Mouse (Mus musculus) kidney, postnatal 36 days (tissue): ENCODE data around the gene Cflar.
"Not testable (repeated sequence)": the region's sequence is repeated elsewhere in the genome, so short reads cannot be mapped to it uniquely, and the experiment has no call there.

Experiments used
- DNase-seq, 2 experiments: peaks; one replicate each; pipeline ENCODE4 v3.0.0; 2021 to 2022; ENCODE audit warnings: mixed read lengths in 2 of 2

Gene Cflar

DNA sequence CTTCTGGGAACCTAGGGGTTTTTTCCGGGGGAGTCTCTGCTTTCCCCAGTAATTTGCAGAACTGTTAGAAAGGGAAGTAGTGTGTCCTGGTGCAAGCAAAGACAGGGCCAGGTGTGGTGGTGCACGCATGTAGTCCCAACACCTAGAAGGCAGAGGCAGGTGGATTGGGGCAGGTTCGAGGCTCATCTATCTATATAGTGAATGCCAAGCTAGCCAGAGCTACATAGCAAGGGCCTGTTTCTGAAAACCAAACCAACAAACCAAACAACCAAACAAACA is 17.2 kb downstream of the Cflar start:
- no peak for DNase-seq

DNA sequence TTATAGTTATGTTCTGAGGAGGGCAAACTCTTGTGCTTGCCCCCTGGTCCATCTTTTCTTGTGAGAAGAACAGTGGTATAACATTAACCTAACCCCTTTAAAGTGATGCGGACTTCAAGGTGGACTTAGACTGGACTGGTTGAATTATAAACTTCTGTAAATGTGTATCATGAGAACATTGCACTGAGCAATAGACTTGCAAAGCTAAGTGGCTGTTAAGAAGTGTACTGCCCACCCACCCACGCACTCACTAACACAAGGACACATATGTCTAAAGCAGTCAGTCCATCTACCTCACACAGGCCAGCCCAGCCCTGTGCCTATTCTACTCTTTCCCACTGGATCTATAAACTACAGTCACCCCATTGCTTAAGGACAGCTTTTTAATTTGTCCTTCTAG is 22.3 kb downstream of the Cflar start:
- DNase-seq = peak; percentile 56 to 75

DNA sequence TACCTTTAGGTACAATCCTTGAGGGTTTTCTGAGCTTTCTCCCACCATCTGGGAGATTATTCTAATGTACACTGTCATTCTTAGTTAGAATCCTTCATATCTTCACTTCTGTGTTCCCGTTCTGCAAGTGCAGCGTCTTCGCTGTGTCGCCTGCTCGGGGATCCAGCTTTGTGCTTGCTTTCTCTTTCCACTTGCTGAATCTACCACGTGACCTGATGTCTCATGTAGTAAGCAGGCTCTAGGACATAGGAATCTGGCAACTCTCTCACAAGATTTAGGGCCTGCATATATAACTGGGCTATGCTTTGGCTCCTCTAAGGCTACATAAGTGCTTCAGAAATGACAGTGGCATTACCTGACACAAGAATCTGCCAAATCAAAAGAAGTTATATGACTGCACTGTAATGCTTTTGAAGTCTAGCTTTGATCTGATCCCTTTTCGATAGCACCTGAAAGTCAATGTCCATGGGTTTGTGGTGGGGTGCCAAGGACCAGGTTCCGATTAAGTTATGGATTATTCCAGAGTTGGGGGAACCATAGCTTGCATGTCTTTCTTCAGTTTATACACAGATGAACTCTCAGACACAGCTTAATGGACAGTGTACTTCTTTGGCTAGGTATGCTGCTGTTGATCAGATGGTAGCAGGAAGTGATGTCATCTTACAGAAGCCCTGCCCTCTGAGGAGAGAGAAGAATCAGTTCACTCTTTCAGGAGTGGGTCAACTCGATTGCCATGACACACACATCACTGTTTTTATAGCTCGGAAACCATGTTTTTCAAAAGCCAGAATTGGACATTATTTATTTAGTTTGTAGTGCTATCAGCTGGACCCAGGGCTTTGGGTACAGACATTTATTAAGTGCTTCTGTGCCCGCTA is 23.0 kb downstream of the Cflar start:
- no peak for DNase-seq

DNA sequence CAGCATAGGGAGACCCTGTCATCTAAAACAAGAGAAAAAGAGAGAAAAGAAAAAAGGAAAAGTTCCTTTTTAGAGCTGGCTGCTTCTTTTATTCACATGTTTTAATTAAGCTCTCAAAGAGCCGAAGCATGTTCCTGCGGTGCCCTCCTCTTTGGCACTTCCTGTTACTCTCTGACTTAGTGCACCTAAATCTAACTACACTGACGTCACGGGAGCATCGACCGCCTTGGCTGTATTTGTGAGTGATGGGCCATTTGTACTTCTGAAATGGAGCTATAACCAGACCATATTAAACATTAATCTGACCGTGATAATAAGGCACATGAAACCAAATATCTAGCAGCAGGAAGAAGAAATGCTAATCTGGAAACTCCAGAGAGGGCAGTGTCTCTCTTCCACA is 24.7 kb downstream of the Cflar start:
- peak; percentile 53 to 80 for DNase-seq

DNA sequence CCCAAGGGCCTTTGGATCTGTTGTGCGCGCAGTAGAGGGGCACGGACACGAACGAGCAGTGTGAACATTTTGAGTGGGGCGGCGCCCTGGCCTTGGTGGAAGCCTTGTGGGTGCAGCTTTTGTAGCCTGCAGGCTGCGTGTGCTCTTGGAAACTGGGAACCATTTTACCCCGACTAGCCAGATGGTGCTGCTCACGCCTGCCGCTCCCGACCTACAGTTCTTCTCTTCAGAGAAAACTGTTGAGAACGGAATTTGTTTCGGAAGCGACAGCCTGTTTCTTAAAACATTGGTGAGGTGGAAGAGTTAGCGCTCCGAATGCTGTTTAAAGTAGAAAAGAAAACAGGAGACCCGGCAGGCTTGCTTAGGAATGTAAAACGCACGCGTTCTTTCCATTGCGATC is 25.7 kb downstream of the Cflar start:
- no peak for DNase-seq

DNA sequence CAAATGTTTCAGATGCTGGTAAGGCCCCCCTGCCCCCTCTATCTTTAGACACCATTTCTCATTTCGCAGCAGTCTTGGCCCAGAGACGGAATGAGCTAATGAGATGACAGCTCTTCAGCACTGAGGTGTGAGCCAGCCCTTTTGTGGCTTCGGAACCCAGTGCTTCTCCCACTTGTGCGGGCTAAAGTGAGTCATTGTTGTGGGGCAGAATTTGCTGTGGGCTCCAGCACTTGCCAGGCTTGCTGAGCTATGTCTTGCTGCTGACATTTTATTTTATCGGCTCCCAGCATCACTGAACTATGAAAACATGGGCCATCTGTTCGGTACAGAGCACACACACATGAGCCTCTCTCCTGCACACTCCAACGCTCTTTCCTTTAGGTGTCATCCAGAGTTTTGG is 28.2 kb downstream of the Cflar start:
- DNase-seq = no peak

DNA sequence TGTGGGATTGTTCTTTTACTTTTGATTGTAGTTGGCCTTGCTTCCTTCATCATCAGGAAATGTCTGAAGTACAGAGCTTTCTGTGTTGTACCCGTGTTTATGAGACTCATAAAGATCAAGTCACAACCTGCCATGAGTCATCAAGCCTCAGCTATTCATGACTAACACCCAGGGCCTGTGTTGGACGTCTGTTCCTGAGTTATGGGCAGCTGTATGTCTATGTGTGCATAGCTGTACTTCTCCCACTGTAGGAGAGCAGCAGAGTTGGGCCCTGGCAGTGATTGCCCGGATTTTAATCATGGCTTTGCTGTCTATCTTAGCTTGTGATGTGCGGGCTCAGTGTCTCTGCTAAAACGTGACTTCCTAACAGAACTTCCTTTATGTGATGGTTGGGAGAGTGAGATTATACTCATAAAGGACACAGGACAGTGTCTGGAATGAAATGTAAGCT is 31.3 kb downstream of the Cflar start:
- DNase-seq = no peak

DNA sequence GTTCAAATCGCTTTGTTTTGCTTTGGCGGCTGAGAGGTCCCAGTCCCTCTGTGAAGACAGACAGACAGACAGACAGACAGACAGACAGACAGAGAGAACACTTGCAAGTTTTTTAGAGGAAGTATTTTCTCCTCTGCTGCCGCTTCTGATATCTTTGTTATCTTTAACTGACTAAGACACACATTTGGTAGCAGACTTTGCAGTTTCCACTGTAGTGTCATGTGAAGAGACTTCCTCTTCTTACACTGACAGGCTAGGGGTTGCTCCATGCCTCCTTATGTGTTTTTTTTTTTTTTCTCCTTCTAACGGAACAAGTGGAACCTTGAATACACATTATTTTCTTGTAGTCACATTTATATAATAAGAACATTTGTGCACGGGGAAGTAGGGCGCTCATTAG is 31.9 kb downstream of the Cflar start:
- no peak for DNase-seq

DNA sequence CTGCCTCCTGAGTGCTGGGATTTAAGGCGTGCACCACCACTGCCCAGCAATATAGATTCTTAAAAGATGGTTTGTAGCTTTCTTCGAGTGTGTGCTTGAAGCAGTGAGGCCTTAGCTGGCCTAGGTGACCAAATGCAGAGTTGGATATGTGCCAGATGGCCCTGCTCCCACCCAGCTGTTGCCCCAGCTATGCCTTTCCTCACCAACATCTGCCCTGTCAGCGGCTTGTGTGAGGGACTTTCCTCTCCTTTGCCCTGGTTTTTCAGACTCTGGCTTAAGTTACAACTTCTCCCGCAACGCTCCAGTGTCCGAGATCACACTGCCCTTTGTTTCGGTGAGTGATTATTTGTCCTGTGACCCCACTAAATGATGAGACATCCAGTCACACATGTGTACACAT is 33.3 kb downstream of the Cflar start:
- DNase-seq = peak; percentile 89 to 91

DNA sequence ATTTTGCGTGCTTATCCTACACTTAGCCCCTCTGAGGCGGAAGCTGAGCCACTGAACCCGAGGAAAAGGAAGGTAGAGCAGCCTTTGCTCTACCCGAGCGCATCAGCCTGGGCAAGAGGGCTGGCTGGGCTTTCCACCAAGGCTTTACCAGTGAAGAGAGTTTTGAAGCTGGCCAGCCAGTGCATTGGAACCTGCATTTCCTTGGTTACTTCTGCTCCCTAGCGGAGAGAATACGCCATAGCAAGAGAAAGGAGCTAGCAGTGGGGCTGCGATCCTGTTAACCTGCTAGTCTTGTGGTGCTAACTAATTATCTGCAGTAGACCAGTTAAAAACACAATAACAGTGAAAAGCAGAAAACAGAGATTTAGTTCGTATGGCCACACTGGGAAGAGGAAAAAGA is 35.6 kb downstream of the Cflar start:
- peak; percentile 67 to 72 for DNase-seq

DNA sequence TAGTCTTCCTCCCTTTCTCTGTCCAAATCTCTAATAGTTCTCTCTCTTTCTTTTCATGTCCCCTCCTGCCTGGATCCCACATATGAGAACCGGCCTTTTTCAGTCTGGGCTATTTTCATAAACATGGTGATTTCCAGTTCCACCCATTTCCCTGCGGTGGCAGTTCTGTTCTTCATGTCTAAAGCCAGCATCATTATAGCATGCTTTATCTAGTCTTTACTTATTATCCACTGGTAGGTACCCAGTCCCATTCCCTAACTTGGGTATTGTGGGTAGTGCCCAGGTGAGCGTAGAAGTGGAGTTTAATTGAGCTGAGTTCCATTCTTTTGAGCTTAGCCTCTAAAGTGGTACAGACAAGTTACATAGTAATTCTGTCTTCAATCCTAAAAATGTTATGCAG is 48.1 kb downstream of the Cflar start:
- no peak for DNase-seq

DNA sequence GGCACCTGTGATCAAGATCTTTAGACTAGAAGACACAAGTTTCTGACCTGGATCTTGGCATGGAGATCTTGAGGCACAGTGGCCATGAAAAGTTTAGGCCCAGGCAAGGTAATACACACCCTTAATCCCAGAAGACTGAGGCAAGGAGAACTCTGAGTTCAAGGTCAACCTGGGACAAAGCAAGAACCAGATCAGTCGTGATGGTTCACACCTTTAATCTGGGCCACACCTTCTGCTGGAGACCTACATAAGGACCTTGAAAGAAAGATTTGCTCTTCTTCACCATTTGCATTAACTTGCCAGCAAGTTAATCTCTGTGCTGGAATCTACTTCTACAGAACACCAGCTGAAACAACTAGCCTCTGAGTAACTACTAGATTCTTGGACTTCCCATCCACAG is 49.3 kb downstream of the Cflar start:
- DNase-seq = no peak

DNA sequence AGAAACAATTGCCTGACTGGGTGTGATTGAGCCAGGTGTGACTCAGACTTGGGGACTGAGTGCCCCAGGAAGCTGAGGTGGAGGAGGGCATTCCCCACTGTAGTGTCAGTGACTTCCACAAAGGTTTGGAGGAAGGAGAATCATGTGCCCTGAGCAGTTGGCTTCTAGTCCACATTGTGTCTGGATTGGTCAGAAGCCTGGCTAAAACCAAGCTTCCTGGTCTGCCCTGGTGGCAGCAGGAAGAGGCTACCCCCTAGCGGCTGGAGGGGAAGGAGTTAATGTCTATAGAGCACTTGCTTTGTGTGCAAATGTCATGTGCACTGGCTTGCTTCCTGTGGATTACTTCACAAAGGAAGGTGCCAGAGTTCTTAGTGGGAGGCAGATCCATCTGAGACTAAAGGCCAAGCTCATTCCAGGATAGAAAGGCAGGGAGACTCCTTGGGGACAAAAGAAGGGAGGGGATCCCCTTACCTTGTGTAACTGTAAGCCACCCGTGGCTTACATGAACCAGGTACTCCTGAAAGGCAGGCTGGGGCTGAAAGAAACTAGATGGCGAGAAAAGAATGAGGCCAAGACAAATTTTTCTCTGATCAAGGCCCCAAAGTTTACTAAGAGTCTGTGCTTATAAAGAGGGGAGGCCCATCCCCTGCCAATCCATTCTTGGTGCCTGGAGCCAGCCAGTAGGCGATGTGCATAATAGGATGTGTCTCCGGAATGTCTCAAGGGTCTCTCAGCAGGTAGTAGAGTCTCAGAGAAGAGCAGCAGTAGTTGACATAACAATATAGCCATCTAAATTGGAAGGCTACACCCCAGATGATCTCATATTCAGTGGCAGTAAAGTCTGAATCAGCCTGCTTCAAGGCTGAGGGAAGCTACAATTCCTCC is 50.3 kb downstream of the Cflar start:
- peak; percentile 65 to 67 for DNase-seq

DNA sequence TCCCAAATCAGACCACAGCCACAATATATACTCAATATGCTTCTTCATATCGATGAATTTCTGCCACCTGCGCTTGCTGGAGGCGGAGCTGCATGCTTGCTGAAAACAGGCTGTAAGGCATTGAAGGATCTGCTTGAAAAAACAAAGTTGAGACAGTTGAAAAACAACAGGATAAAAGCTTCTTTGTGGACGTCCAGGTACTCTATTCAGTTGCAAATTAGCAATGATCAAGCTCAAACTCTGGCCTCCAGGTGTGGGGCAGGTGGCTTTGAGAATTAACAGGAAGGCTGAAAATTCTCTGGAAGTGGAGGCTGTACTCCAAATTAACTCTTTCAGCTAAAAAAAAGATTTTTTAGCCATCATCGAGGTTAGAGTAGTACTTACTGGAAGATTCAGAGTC is 51.3 kb downstream of the Cflar start:
- DNase-seq = no peak

DNA sequence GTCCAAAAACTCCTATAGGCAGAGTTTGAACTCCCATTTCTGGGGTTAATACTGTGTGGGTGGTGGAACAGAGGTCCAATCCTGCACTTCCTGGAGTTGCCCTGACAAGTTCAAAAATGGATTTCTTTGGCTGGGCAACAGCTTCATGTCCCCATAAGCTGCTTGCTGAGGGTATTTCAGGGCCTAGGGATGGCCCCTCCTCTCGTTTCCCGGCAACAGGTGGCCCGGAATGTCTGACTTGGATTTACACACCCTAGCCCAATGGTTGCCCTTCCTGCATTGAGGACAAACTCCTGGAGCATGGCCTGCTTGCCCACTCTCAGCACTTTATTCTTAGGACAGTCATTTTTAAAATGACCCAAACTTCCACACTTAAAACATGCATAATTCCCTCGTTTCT is 55.1 kb downstream of the Cflar start:
- not testable (repeated sequence) for DNase-seq

DNA sequence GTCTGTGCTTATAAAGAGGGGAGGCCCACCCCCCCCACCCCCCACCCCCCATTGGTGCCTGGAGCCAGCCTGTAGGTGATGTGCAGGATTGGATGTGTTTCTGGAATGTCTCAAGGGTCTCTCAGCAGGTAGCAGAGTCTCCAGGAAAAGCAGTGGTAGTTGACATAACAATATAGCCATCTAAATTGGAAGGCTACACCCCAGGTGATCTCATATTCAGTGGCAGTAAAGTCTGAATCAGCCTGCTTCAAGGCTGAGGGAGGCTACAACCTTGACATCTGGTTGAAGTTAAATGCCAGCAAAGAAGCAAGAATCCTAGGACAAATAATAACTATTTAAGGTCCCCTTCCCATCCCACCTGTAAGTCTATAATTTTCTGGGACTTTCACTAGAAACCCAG is 57.8 kb downstream of the Cflar start:
- no peak for DNase-seq

DNA sequence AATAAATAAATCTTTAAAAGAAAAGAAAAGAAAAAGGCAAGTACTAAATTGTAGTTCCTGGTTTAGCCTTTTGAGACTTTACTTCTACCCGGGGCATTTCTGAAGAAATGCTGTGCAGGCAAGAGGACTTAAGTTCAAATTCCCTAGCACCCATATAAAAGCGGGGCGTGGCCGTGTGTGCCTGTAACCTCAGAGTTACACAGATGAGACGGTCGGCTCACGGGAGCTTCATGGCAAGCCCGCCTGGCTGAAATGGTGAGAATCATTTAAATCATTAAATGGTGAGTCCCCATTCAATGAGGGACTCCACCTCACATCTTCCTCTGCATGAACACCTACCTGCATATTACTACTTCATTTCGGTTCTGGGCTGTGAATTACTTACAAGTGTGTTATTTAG is 58.4 kb downstream of the Cflar start:
- DNase-seq = no peak

DNA sequence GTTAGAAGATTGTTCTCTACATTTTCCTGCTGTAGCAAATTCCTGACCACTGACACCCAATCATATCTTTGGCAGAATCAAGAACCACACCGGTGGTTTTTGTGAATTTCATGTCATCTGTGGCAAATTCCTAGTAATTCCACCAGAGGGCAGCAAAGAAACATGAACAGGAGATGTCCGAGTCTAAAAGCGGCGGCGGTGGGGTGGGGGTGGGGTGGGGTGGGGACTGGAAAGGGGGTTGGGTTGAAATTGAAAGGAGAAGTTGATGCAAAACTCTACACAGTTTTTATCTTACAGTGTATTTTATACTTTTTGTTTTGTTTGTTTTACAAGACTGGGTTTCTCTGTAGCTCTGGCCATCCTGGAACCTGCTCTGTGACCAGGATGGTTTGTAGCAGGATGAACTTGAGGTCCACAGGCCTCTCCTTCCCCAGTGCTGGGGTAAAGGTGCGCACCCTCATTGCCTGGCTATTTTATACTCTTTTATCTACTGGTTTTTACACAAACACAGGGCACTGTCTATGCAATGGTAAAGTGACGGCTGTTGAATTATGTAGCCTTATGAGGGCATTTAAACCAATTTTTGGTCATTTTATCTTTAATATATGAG is 58.9 kb downstream of the Cflar start:
- peak; percentile 59 to 64 for DNase-seq

DNA sequence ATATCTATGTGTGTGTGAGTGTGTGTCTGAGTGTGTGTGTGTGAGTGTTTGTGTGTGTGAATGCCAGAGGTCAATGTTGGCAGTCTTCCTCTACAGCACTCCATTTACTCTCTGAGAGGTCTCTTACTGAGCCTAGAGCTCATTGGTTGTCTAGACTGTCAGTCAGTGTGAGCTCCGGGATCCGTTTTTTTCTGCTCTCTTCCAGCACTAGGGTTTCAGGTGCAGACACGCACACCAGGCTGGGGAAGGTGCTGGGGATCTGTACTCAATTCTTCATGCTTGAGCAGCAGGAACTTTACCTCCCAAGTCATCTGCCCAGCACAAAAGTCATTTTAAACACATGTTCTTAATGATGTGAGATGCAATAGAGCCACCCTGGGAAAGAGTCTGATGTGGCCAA is 60.8 kb downstream of the Cflar start:
- no peak for DNase-seq

DNA sequence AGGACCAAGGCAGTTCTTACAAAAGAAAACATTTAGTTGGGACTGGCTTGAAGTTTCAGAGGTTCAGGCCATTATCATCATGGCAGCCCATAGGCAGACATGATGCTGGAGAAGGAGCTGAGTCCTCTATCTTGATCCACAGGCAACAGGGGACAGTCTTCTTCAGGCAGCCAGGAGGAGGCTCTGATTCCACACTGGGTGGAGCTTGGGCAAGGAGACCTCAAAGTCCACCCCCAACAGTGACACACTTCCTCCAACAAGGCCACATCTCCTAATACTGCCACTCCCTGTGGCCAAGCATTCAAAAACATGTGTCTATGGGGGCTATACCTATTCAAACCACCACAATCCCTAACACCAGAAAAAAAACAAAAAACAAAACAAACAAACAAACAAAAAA is 62.0 kb downstream of the Cflar start:
- DNase-seq = no peak

DNA sequence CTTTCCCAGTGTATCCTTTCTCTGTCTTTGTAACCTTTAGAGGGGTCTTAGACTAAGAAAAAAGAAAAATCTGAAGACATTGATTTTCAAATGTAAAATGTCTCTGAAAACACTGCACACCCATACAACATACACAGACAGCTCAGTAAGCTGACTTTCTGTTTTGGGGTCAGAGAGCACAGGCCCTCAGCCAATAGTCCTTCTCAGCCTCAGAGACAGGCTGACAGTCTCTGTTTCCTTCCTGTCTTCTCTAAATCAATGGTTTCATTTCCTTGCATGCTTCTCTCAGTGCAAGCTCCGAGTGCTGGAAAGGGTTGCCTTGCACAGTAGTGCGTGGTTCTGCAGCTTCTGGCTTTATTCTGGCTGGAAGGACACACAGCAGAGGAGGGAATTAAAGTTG is 62.6 kb downstream of the Cflar start:
- peak; percentile 40 to 54 for DNase-seq

DNA sequence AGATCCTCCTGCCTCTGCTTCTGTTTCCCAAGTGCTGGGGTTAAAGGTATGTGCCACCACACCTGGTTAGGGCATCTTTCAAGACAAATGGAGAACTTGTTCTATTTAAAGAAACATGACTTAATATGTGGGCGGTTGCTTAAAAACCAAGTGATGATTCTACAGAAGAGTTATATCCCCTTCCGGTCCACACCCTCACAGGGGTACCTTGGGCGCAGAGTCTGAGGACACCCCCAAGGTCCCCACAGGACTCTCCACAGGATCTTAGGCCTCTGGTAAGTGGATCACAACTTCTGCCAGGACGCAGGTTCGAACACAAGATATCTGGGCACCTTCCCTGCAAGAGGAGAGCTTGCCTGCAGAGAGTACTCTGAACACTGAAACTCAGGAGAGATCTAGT is 64.1 kb downstream of the Cflar start:
- DNase-seq = no peak

DNA sequence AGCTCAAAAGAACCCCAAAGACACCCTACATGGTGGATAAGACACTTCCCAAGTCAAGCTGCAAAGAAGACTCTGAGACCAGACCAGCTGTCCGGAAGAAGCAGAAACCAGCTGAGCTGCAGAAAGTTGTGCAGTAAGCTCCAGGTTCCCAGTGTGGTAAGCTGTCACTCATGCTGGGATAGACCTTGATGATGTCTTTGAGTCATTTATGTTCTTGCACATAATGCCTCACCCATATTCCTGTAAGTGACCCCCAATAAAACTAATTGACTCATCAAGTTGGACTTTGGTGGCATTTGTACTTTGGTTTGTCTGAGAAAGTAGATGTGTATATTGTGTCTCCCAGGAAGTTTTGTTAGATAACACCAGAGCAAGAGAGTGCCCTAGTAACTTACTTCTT is 66.3 kb downstream of the Cflar start:
- no peak for DNase-seq

DNA sequence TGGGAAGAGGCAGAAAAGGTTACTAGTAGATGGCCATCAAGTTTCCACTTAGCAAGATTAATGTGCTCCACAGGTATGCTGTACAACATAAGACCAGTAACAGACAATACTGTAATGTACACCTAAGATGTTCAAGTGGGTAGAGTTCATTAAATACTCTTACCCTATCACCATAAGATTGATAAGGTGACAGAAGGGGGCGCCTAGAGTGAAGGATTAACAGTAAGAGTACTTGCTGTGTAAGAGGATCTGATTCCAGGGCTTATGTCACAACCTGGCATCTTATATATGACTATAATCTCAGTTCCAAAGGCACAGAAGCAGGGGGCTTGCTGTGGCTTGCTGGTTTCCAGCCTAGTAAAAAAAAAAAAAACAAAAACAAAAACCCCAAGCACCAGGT is 66.9 kb downstream of the Cflar start:
- no peak for DNase-seq
